Mouse (Mus musculus) ES-E14 (cell line): ENCODE measurements at regions not wholly inside any gene's neighbourhood (a gene's known extent, or its start where the extent isn't known, plus 50 kb on each side); places are given as distances from the start of the nearest gene placed in this dataset.

ENCODE experiments used
- DNase-seq: peaks from one replicate; pipeline ENCODE4 v3.0.0-alpha.2; 2013; ENCODE audit warnings: low read depth, low spot score
- H3K27ac ChIP-seq: 2 replicates; pipeline ENCODE4 v1.5.1; 2012; ENCODE audit warnings: low read depth, mild to moderate bottlenecking, low read length, moderate library complexity, mixed read lengths; ENCODE audit not compliant: poor library complexity, insufficient read depth, severe bottlenecking
- H3K36me3 ChIP-seq: 2 replicates; pipeline ENCODE4 v1.6.1; 2012; ENCODE audit warnings: mild to moderate bottlenecking, low read length, moderate library complexity, mixed read lengths; ENCODE audit not compliant: control insufficient read depth, poor library complexity, insufficient read depth, severe bottlenecking
- H3K4me1 ChIP-seq, 2 experiments: fragments of 150-350 bp in 1 of 2; sonication (generic) in 1 of 2; 2 replicates each; pipeline ENCODE4 v1.6.1; 2012; ENCODE audit warnings: low read length in 2 of 2, mild to moderate bottlenecking in 1 of 2, mixed read lengths in 1 of 2; ENCODE audit not compliant: control insufficient read depth in 2 of 2, insufficient read depth in 2 of 2, poor library complexity in 1 of 2
- H3K4me3 ChIP-seq, 2 experiments: fragments of 150-350 bp in 1 of 2; sonication (generic) in 1 of 2; 2 replicates each; pipeline ENCODE4 v1.5.1; 2012; ENCODE audit warnings: low read length in 2 of 2, low read depth in 1 of 2, mild to moderate bottlenecking in 1 of 2, mixed read lengths in 1 of 2; ENCODE audit not compliant: insufficient read depth in 1 of 2, poor library complexity in 1 of 2, severe bottlenecking in 1 of 2
- H3K9ac ChIP-seq: 2 replicates; pipeline ENCODE4 v1.6.1; 2012; ENCODE audit warnings: low read depth, mild to moderate bottlenecking, low read length, mixed read lengths; ENCODE audit not compliant: poor library complexity, insufficient read depth, severe bottlenecking
- H3K9me3 ChIP-seq: fragments of 150-350 bp; sonication (generic); 2 replicates; pipeline ENCODE4 v1.6.1; 2012; ENCODE audit warnings: low read depth, mild to moderate bottlenecking, low read length; ENCODE audit not compliant: control insufficient read depth, insufficient read depth
- CHD2 ChIP-seq: IDR thresholded peaks from 2 replicates; pipeline ENCODE4 v1.6.1; 2014; ENCODE audit warnings: mild to moderate bottlenecking, low read depth, low read length, inconsistent platforms
- HCFC1 ChIP-seq: IDR thresholded peaks from 2 replicates; pipeline ENCODE4 v1.6.1; 2012; ENCODE audit warnings: low read length, inconsistent platforms, borderline replicate concordance; ENCODE audit not compliant: insufficient read depth
- MAFK ChIP-seq: IDR thresholded peaks from 2 replicates; pipeline ENCODE4 v1.6.1; 2014; ENCODE audit warnings: mild to moderate bottlenecking, low read depth, low read length, inconsistent platforms; ENCODE audit not compliant: insufficient read depth
- ZC3H11A ChIP-seq: IDR thresholded peaks from 2 replicates; pipeline ENCODE4 v1.6.1; 2012; ENCODE audit warnings: low read depth, mild to moderate bottlenecking, inconsistent platforms, low read length, borderline replicate concordance
- ZNF384 ChIP-seq: IDR thresholded peaks from 2 replicates; pipeline ENCODE4 v1.6.1; 2012; ENCODE audit warnings: low read depth, low read length, inconsistent platforms
- in situ Hi-C, 2 experiments: fragments of 600-800 bp; cut with MboI; formaldehyde crosslinking; loops; one replicate each; pipeline ENCODE4 v1.15.1; 2025; ENCODE audit warnings: low sequenced_read_pairs in 2 of 2, inconsistent platforms in 1 of 2; ENCODE audit not compliant: unreplicated experiment in 2 of 2

DNA sequence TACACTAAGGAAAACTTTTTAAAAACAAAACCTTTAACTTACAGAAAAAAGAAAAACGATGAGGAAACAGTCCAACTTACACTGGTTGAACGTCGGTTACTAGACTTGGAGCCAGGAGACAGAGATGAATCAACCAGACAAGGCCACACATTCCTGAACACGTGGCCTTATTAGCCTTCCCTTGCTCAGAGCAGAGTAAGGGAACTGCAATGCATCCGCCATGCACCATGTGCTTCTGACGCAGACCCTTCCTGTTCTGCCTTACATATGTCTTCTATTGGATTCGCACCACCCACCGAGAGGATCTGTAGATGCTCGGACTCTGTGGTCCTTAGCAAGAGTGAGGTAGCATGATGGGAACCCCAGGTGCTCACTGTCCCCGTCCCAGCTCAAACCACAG, 336.2 kb upstream of the Zfp637 start:
- Histone ChIP-seq H3K9me3 (no peaks in the 10 kb centered on the region), H3K4me3 (no peak overlapping the region), H3K4me1 (no peaks in the 10 kb centered on the region), H3K9ac (no peak overlapping the region), H3K36me3 (no peaks in the 10 kb centered on the region), H3K27ac (no peak overlapping the region)
- TF ChIP-seq ZC3H11A (no peak), MAFK (no peak), ZNF384 (no peak), CHD2 (no peak), HCFC1 (no peak)
- DNase-seq = no peak
- in situ Hi-C loops = no loop called here

DNA sequence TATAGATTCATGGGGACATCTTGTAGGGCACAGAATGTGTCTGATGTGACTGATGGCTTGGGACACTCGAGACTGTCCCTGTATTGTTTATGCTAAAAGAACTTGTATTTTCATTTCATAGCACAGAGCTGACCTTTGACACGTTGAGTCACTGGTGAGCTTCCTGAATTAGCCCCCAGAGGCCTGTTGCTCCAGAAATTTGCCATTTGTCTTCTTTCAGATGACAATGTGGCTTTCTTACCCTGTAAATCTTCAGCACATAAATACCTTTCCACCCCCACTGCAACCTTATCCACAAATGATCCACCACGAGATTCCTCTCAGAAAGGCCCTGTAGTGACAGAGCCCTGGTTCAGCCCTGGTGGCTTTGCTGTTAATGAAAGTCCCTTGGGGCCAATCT, 335.5 kb upstream of the Zfp637 start:
- DNase-seq = no peak
- no peaks in the 10 kb centered on the region for H3K36me3 ChIP-seq
- H3K27ac ChIP-seq = no peak overlapping the region
- TF ChIP-seq ZC3H11A = no peak
- no peak for TF ChIP-seq MAFK
- TF ChIP-seq ZNF384 = no peak
- TF ChIP-seq CHD2 = no peak
- no peak for TF ChIP-seq HCFC1
- H3K9ac ChIP-seq = no peak overlapping the region
- H3K9me3 ChIP-seq = no peaks in the 10 kb centered on the region
- in situ Hi-C loops = no loop called here
- no peak overlapping the region for H3K4me3 ChIP-seq
- H3K4me1 ChIP-seq = no peaks in the 10 kb centered on the region

DNA sequence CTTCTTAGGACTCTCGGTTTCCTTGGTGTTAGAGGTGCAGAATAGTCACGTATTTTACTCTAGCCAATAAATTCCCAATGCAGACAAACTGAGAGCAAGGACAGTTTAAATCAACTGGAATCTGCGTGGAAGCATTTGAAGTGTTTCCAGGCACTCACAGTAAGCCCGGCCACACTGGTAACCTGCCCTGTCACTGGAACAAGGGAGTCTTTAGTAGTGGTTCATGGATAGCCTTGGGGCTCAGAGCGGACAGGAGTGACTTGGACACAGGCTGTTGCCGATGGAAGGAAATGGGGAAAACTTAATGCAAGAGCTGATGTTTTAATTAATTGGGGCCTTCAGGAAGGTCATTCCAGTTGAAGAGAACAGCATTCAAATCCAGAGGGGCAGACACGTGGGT, 334.4 kb upstream of the Zfp637 start:
- TF ChIP-seq ZC3H11A (no peak), MAFK (no peak), ZNF384 (no peak), HCFC1 (no peak), CHD2 (no peak)
- no peaks in the 10 kb centered on the region for H3K36me3 ChIP-seq
- no peaks in the 10 kb centered on the region for H3K4me1 ChIP-seq
- no peaks in the 10 kb centered on the region for H3K9me3 ChIP-seq
- in situ Hi-C loops = no loop called here
- no peak for DNase-seq
- no peak overlapping the region for H3K27ac ChIP-seq
- H3K9ac ChIP-seq = no peak overlapping the region
- H3K4me3 ChIP-seq = no peak overlapping the region

DNA sequence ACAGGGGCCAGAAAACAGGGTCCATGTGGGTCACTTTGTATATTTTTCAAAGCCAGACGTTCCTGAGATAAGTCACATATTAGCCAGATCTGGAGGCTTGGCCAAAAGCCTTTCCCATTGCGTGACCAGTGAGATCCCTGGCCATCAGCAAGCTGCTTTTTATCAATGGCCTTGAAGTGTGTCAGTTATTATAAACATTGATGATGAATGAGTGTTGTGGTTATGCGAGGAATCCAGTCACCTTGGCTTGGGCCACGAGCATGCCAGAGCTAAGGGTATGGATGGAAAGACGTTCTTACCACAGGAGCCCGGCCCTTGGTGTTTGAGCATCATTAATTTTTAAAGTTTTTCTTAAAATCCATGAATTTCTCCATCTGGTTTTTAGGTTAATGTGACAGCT, 332.1 kb upstream of the Zfp637 start:
- no peak overlapping the region for H3K27ac ChIP-seq
- no peak overlapping the region for H3K4me3 ChIP-seq
- no peak for TF ChIP-seq ZC3H11A
- TF ChIP-seq HCFC1 = no peak
- no peaks in the 10 kb centered on the region for H3K9me3 ChIP-seq
- no peaks in the 10 kb centered on the region for H3K4me1 ChIP-seq
- no peak for DNase-seq
- H3K9ac ChIP-seq = no peak overlapping the region
- H3K36me3 ChIP-seq = no peaks in the 10 kb centered on the region
- in situ Hi-C loops = no loop called here

- no peaks in the 10 kb centered on the region for H3K4me1 ChIP-seq
- H3K4me3 ChIP-seq = no peak overlapping the region
- no peak overlapping the region for H3K27ac ChIP-seq
- no peaks in the 10 kb centered on the region for H3K9me3 ChIP-seq
- no peaks in the 10 kb centered on the region for H3K36me3 ChIP-seq
- in situ Hi-C loops = no loop called here
- DNase-seq = no peak
- H3K9ac ChIP-seq = no peak overlapping the region
- TF ChIP-seq HCFC1 (no peak), ZNF384 (no peak), ZC3H11A (no peak), MAFK (no peak), CHD2 (no peak)
Measured at GRCm38 (mm10) chr6:117510026-117510425, 331.0 kb upstream of the Zfp637 start.
